Mouse (Mus musculus): Measurements from ENCODE around the gene Taok2.

DNA sequence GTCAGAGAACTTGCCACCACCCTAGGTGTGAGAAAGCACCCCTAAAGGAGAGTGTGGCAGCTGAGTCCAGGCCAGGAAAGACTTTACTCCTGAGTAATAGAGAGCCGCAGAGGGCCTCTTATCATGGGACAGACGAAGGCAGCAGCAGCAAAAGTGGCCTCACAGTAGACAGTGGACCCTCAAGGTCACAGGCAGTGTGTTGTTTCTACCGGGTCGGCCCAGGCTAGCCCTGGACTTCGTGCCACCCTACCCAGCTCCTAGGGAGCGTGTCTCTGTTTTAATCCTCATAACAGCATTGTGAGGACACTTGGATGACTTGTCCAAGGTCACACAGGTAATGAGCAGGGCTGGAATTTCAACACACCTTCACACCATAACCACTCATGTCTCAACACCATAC is 34.3 kb downstream of the Taok2 start:
- TF ChIP-seq CTCF (IDR thresholded peaks at IDR 0.05; ENCODE audit: extremely low read depth, insufficient read depth, insufficient read length, insufficient replicate concordance) (no peak), POLR2A (IDR thresholded peaks at IDR 0.05; ENCODE audit: low read depth, low read length) (no peak)
